In genomic region chr5:144724926-144725325, GRCm38 (mm10) we compare ENCODE assay signal across 23 mouse cellular contexts. TPM values are rescaled to one million over a fixed set of nuclear protein-coding genes. Genes with fewer than 3 reads are reported as not detected.
DNase-seq lines count a peak whose midpoint lies in the region; ATAC-seq and TF ChIP-seq lines count a peak whose summit lies in the region.
"Had no signal": no experiment of that assay in that cellular context is flagged by ENCODE, and none has a peak within 500 bp of the region (broad histone marks: within the 10 kb centered on the region; RNA-seq: fewer than 3 reads in every experiment).

No protein-coding gene starts in this region.

- no peak overlapping the region for H3K4me2 ChIP-seq in hindbrain, embryonic 14.5 days (replicated peaks)
- no peak overlapping the region for H3K4me2 ChIP-seq in forebrain, embryonic 13.5 days
- H3K4me2 ChIP-seq: embryonic facial prominence, embryonic 12.5 days; limb, embryonic 13.5 days; liver, embryonic 12.5 days; midbrain, embryonic 13.5 days had no signal

- no peak overlapping the region for H3K4me3 ChIP-seq in hindbrain, embryonic 10.5 days
- no peak overlapping the region for H3K4me3 ChIP-seq in hindbrain, embryonic 14.5 days (replicated peaks; ENCODE audit: low read length)
- H3K4me3 ChIP-seq in ES-Bruce4 (ENCODE audit: low read depth, low read length), result no peak overlapping the region
- H3K4me3 ChIP-seq in forebrain, embryonic 13.5 days, result no peak overlapping the region
- H3K4me3 ChIP-seq: embryonic facial prominence, embryonic 12.5 days; layer of hippocampus, adult 2 months; limb, embryonic 13.5 days; liver, embryonic 12.5 days; midbrain, embryonic 13.5 days had no signal

- WGBS in hindbrain, embryonic 10.5 days, result 28% methylated on average over 2 of the region's 2 CpGs
- WGBS in hindbrain, embryonic 14.5 days, result 20% methylated on average over 2 of the region's 2 CpGs
- 2% methylated on average over 2 of the region's 2 CpGs for WGBS in forebrain, embryonic 13.5 days

- TF ChIP-seq CTCF in ES-Bruce4 (IDR thresholded peaks at IDR 0.05; ENCODE audit: low read depth, low read length), result no peak

- DNase-seq in hindbrain, embryonic 10.5 days (ENCODE audit: low spot score), result peak; percentile 12
- DNase-seq in hindbrain, embryonic 14.5 days (ENCODE audit: low spot score), result no peak
- DNase-seq in ZHBTc4 (ENCODE audit: low read depth, low spot score), result peak; percentile 83
- DNase-seq in MN1 (ENCODE audit: low spot score), result no peak
- DNase-seq in left cerebral cortex, postnatal 10 days (ENCODE audit: extremely low spot score in 1 of 2, low spot score in 2 of 2), result no peak
- DNase-seq in gastrocnemius, postnatal 10 days, result no peak
- DNase-seq: adrenal gland, postnatal 14 days; cerebellum, adult 9-11 months; heart, postnatal 36 days; kidney, postnatal 25 days; lung, adult 18-20 months; lung, postnatal 14 days had no signal

- 0 out of 2 replicates have a peak, but pooled peaks have one; percentile 8 for TF ChIP-seq EP300 in ES-Bruce4 (IDR thresholded peaks at IDR 0.05; ENCODE audit: insufficient read depth, low read depth, low read length)

- H3K36me3 ChIP-seq in hindbrain, embryonic 10.5 days, result no peaks in the 10 kb centered on the region
- H3K36me3 ChIP-seq in hindbrain, embryonic 14.5 days (replicated peaks; ENCODE audit: control insufficient read depth, insufficient read depth), result no peaks in the 10 kb centered on the region
- H3K36me3 ChIP-seq in ES-Bruce4 (ENCODE audit: control insufficient read depth, insufficient read depth, low read length, poor library complexity, severe bottlenecking), result no peaks in the 10 kb centered on the region
- H3K36me3 ChIP-seq in forebrain, embryonic 13.5 days (ENCODE audit: poor library complexity, severe bottlenecking), result no peaks in the 10 kb centered on the region
- H3K36me3 ChIP-seq: embryonic facial prominence, embryonic 12.5 days; G1E; limb, embryonic 13.5 days; liver, embryonic 12.5 days; midbrain, embryonic 13.5 days had no signal

- no peaks in the 10 kb centered on the region for H3K9me3 ChIP-seq in hindbrain, embryonic 10.5 days
- no peaks in the 10 kb centered on the region for H3K9me3 ChIP-seq in hindbrain, embryonic 14.5 days (ENCODE audit: control insufficient read depth, low read length)
- H3K9me3 ChIP-seq in ES-Bruce4 (replicated peaks; ENCODE audit: control insufficient read depth, insufficient read depth, low read length, poor library complexity, severe bottlenecking), result no peaks in the 10 kb centered on the region
- H3K9me3 ChIP-seq in forebrain, embryonic 13.5 days (replicated peaks), result no peaks in the 10 kb centered on the region
- H3K9me3 ChIP-seq: embryonic facial prominence, embryonic 12.5 days; limb, embryonic 13.5 days; liver, embryonic 12.5 days; midbrain, embryonic 13.5 days had no signal

- intact Hi-C loops in left cerebral cortex, postnatal 10 days (cut with DNase I), result loop anchor here (5.0 kb wide), 2 partner anchors 178 to 278 kb away; partner anchors contain the start of gene Nptx2

- H3K27ac ChIP-seq in hindbrain, embryonic 10.5 days, result no peak overlapping the region
- no peak overlapping the region for H3K27ac ChIP-seq in hindbrain, embryonic 14.5 days
- no peak overlapping the region for H3K27ac ChIP-seq in ES-Bruce4 (ENCODE audit: insufficient read depth, low read length)
- H3K27ac ChIP-seq in forebrain, embryonic 13.5 days, result 0 out of 2 replicates have a peak overlapping the region, but pooled peaks have one; percentile 2
- H3K27ac ChIP-seq: embryonic facial prominence, embryonic 12.5 days; layer of hippocampus, adult 2 months; limb, embryonic 13.5 days; liver, embryonic 12.5 days; midbrain, embryonic 13.5 days had no signal

- peaks cover 6% of the 10 kb centered on the region for H3K4me1 ChIP-seq in hindbrain, embryonic 10.5 days (replicated peaks)
- no peaks in the 10 kb centered on the region for H3K4me1 ChIP-seq in hindbrain, embryonic 14.5 days (replicated peaks; ENCODE audit: control insufficient read depth, insufficient read depth, low read length)
- H3K4me1 ChIP-seq in ES-Bruce4 (ENCODE audit: control insufficient read depth, insufficient read depth, low read length), result peaks cover 4% of the 10 kb centered on the region
- peaks cover 14% of the 10 kb centered on the region for H3K4me1 ChIP-seq in forebrain, embryonic 13.5 days
- H3K4me1 ChIP-seq: embryonic facial prominence, embryonic 12.5 days; liver, embryonic 12.5 days had no signal

- no peak for TF ChIP-seq POLR2A in ES-Bruce4 (IDR thresholded peaks at IDR 0.05; ENCODE audit: insufficient read depth, low read length)

- H3K9ac ChIP-seq in hindbrain, embryonic 14.5 days, result no peak overlapping the region
- no peak overlapping the region for H3K9ac ChIP-seq in ES-Bruce4 (ENCODE audit: low read depth, poor library complexity, severe bottlenecking)
- no peak overlapping the region for H3K9ac ChIP-seq in forebrain, embryonic 13.5 days
- H3K9ac ChIP-seq: embryonic facial prominence, embryonic 12.5 days; limb, embryonic 13.5 days; liver, embryonic 12.5 days; midbrain, embryonic 13.5 days had no signal

- no peak for ATAC-seq in hindbrain, embryonic 14.5 days (ENCODE audit: low FRiP score)
- peak; percentile 59; the same call in 1 of the 2 replicates for ATAC-seq in forebrain, embryonic 13.5 days
- ATAC-seq: intestine, postnatal 0 days; liver, embryonic 12.5 days; midbrain, embryonic 13.5 days had no signal

- H3K27me3 ChIP-seq in hindbrain, embryonic 10.5 days (ENCODE audit: insufficient read depth, poor library complexity, severe bottlenecking), result peaks cover 19% of the 10 kb centered on the region
- peaks cover 10% of the 10 kb centered on the region for H3K27me3 ChIP-seq in hindbrain, embryonic 14.5 days (ENCODE audit: control insufficient read depth, insufficient read depth, low read length)
- no peaks in the 10 kb centered on the region for H3K27me3 ChIP-seq in ES-Bruce4 (ENCODE audit: control insufficient read depth, insufficient read depth, low read length, poor library complexity, severe bottlenecking)
- peaks cover 19% of the 10 kb centered on the region for H3K27me3 ChIP-seq in forebrain, embryonic 13.5 days

RNA-seq across cellular contexts. Expression of gene Tmem130, which starts 36.7 kb away (rescaled TPM):
- polyA plus RNA-seq in hindbrain, embryonic 10.5 days (2016; fragmentation: Nextera tagmentation; extraction: Ambion mirVana), result 1.6 and 13.8 TPM in 2 replicates
- 338 and 386 TPM in 2 replicates for polyA plus RNA-seq in hindbrain, embryonic 14.5 days (2014; fragmentation: Nextera tagmentation; extraction: Ambion mirVana)
- polyA plus RNA-seq in ES-Bruce4 (2011; ENCODE audit: insufficient read depth, insufficient read length, low read depth, missing spikeins), result 1.8 and 2.9 TPM in 2 replicates
- 79.2 and 94.8 TPM in 2 replicates for polyA plus RNA-seq in forebrain, embryonic 13.5 days (2015; fragmentation: Nextera tagmentation; extraction: Ambion mirVana)
- total RNA-seq in left cerebral cortex, postnatal 10 days (2021), result 100 to 1,000 TPM; 205 to 222 TPM
- under 1 TPM; 0.14 to 0.45 TPM for total RNA-seq in gastrocnemius, postnatal 10 days (2021)
- total RNA-seq: G1E; gastrocnemius, adult 18-20 months; megakaryocyte progenitor cell, adult 5-6 weeks had no signal

RNA-seq across cellular contexts. Expression of gene Trrap, which starts 42.6 kb away (rescaled TPM):
- 80.3 and 80.7 TPM in 2 replicates for polyA plus RNA-seq in hindbrain, embryonic 10.5 days (2016; fragmentation: Nextera tagmentation; extraction: Ambion mirVana)
- 75.9 and 86.6 TPM in 2 replicates for polyA plus RNA-seq in hindbrain, embryonic 14.5 days (2014; fragmentation: Nextera tagmentation; extraction: Ambion mirVana)
- polyA plus RNA-seq in ES-Bruce4 (2011; ENCODE audit: insufficient read depth, insufficient read length, low read depth, missing spikeins), result 106 and 116 TPM in 2 replicates
- 80.9 and 82.1 TPM in 2 replicates for polyA plus RNA-seq in forebrain, embryonic 13.5 days (2015; fragmentation: Nextera tagmentation; extraction: Ambion mirVana)
- 100 to 1,000 TPM; 142 to 154 TPM for total RNA-seq in left cerebral cortex, postnatal 10 days (2021)
- 10 to 100 TPM; 42.3 to 59.6 TPM for total RNA-seq in gastrocnemius, postnatal 10 days (2021)

Comparison
In these comparisons a context has a peak if more than half of its experiments do, and no peak if none do; other contexts are left out.
1. DNase-seq: peak in hindbrain, embryonic 10.5 days (single experiment) and ZHBTc4 (single experiment); none in hindbrain, embryonic 14.5 days (single experiment), MN1 (single experiment), left cerebral cortex, postnatal 10 days (0 of 2) and gastrocnemius, postnatal 10 days (single experiment).